Mouse (Mus musculus) liver, embryonic 14.5 days (tissue): ENCODE data around the gene Mcm9. TPM values are rescaled to one million over a fixed set of nuclear protein-coding genes. Genes with fewer than 3 reads are reported as not detected.

ENCODE experiments used
- ATAC-seq: fragments of 200-750 bp; cut with Nextera tagmentation; 2 replicates; pipeline ENCODE4 v1.8.0; 2017; ENCODE audit warnings: moderate number of reproducible peaks, mild to moderate bottlenecking, moderate library complexity; ENCODE audit not compliant: insufficient read depth
- DNase-seq, 3 experiments: peaks; one replicate each; pipeline ENCODE4 v3.0.0-alpha.2; 2012 to 2013; ENCODE audit warnings: low read depth in 3 of 3, low spot score in 3 of 3
- H3K27ac ChIP-seq: fragments of 300-500 bp; sonication (generic); 2 replicates; pipeline ENCODE4 v1.5.1; 2014; ENCODE audit warnings: moderate library complexity, mild to moderate bottlenecking, control low read depth, inconsistent platforms
- H3K27me3 ChIP-seq: fragments of 300-500 bp; sonication (generic); 2 replicates; pipeline ENCODE4 v1.6.1; 2014; ENCODE audit warnings: mild to moderate bottlenecking, low read length, moderate library complexity; ENCODE audit not compliant: control insufficient read depth, insufficient read depth
- H3K36me3 ChIP-seq: fragments of 300-500 bp; sonication (generic); replicated peaks from 2 replicates; pipeline ENCODE4 v1.6.1; 2014; ENCODE audit warnings: low read depth; ENCODE audit not compliant: control insufficient read depth, insufficient read depth
- H3K4me1 ChIP-seq, 2 experiments: fragments of 200-500 bp in 1 of 2; fragments of 300-500 bp in 1 of 2; sonication (generic) in 1 of 2; replicated peaks; 2 replicates each; pipeline ENCODE4 v1.6.1; 2012 to 2014; ENCODE audit warnings: antibody characterized with exemption in 1 of 2, inconsistent platforms in 1 of 2, low read length in 1 of 2; ENCODE audit not compliant: control insufficient read depth in 2 of 2, insufficient read depth in 2 of 2
- H3K4me2 ChIP-seq: fragments of 300-500 bp; sonication (generic); 2 replicates; pipeline ENCODE4 v1.6.1; 2014; ENCODE audit warnings: low read depth, mild to moderate bottlenecking, control low read depth, moderate library complexity
- H3K4me3 ChIP-seq, 2 experiments: fragments of 200-500 bp in 1 of 2; fragments of 300-500 bp in 1 of 2; sonication (generic) in 1 of 2; 2 replicates each; pipeline ENCODE4 v1.5.1; 2012 to 2014; ENCODE audit warnings: low read depth in 2 of 2, low read length in 2 of 2, mild to moderate bottlenecking in 2 of 2, control low read depth in 1 of 2, inconsistent platforms in 1 of 2, moderate library complexity in 1 of 2; ENCODE audit not compliant: insufficient read depth in 1 of 2
- H3K9ac ChIP-seq: fragments of 300-500 bp; sonication (generic); replicated peaks from 2 replicates; pipeline ENCODE4 v1.6.1; 2014; ENCODE audit warnings: mild to moderate bottlenecking, control low read depth, moderate library complexity
- H3K9me3 ChIP-seq: fragments of 300-500 bp; sonication (generic); 2 replicates; pipeline ENCODE4 v1.6.1; 2016; ENCODE audit warnings: low read length, mixed read lengths; ENCODE audit not compliant: control insufficient read depth
- CTCF ChIP-seq: IDR thresholded peaks from 2 replicates; pipeline ENCODE4 v1.5.1; 2016; ENCODE audit warnings: antibody characterized with exemption, low read depth, control low read depth
- EP300 ChIP-seq: IDR thresholded peaks from 2 replicates; pipeline ENCODE4 v1.6.1; 2016; ENCODE audit warnings: antibody characterized with exemption, low read depth
- WGBS: fragments of 180-500 bp; shearing (Covaris S2); extraction: QIAGEN DNeasy Blood & Tissue Kit; methylation state at CpG from one replicate; pipeline ENCODE4 v1.1.7; 2014; ENCODE audit not compliant: insufficient replicate concordance; 5-methylcytosine and 5-hydroxymethylcytosine counted together
- polyA plus RNA-seq, 2 experiments: library from polyadenylated mRNA; depleted of rRNA in 1 of 2; stranded (reverse) in 1 of 2; unstranded in 1 of 2; fragments of >200 nt; fragmentation: Nextera tagmentation in 1 of 2; extraction: Ambion mirVana in 1 of 2; gene quantifications; 2 replicates each; pipeline versions ENCODE4 v1.2.1 to v1.2.3; 2012 to 2014

The Mcm9 gene
- polyA plus RNA-seq, 2 experiments: 2.4 to 4.2 TPM

GRCm38 (mm10) chr10:53526350-53526749 lies 103.9 kb downstream of the Mcm9 start:
- 59% methylated on average over 2 of the region's 2 CpGs for WGBS
- Histone ChIP-seq H3K36me3 (no peaks in the 10 kb centered on the region), H3K9me3 (no peaks in the 10 kb centered on the region), H3K27me3 (no peaks in the 10 kb centered on the region), H3K4me3 (no peak overlapping the region), H3K9ac (no peak overlapping the region), H3K4me1 (no peaks in the 10 kb centered on the region), H3K27ac (no peak overlapping the region), H3K4me2 (no peak overlapping the region)
- TF ChIP-seq CTCF (no peak), EP300 (no peak)
- DNase-seq: no peak
- ATAC-seq: no peak

GRCm38 (mm10) chr10:53525265-53525976 lies 104.8 kb downstream of the Mcm9 start:
- Histone ChIP-seq H3K4me2 (no peak overlapping the region), H3K9me3 (no peaks in the 10 kb centered on the region), H3K4me1 (no peaks in the 10 kb centered on the region), H3K9ac (no peak overlapping the region), H3K36me3 (no peaks in the 10 kb centered on the region), H3K27ac (no peak overlapping the region), H3K27me3 (no peaks in the 10 kb centered on the region), H3K4me3 (no peak overlapping the region)
- ATAC-seq (no peak), DNase-seq (no peak)
- 38% methylated on average over 3 of the region's 3 CpGs for WGBS
- TF ChIP-seq CTCF (no peak), EP300 (no peak)

- Histone ChIP-seq H3K9ac (no peak overlapping the region), H3K27ac (no peak overlapping the region), H3K4me2 (no peak overlapping the region), H3K4me1 (no peaks in the 10 kb centered on the region), H3K9me3 (no peaks in the 10 kb centered on the region), H3K36me3 (no peaks in the 10 kb centered on the region), H3K4me3 (no peak overlapping the region), H3K27me3 (no peaks in the 10 kb centered on the region)
- no peak for TF ChIP-seq EP300
- no peak for TF ChIP-seq CTCF
- ATAC-seq: no peak
- 57% methylated on average over 14 of the region's 14 CpGs for WGBS
- DNase-seq: no peak
These were observed 110.9 kb downstream of the Mcm9 start for GRCm38 (mm10) chr10:53519068-53519954.

GRCm38 (mm10) chr10:53518599-53518913 lies 111.7 kb downstream of the Mcm9 start:
- H3K27ac ChIP-seq: no peak overlapping the region
- no peak for ATAC-seq
- H3K36me3 ChIP-seq: no peaks in the 10 kb centered on the region

More at GRCm38 (mm10) chr10:53518599-53518913, 111.7 kb downstream of the Mcm9 start:
- DNase-seq: no peak
- Histone ChIP-seq H3K9ac (no peak overlapping the region), H3K27me3 (no peaks in the 10 kb centered on the region), H3K4me2 (no peak overlapping the region), H3K4me3 (no peak overlapping the region), H3K4me1 (no peaks in the 10 kb centered on the region), H3K9me3 (no peaks in the 10 kb centered on the region)
- 70% methylated on average over 8 of the region's 8 CpGs for WGBS
- TF ChIP-seq EP300: no peak
- TF ChIP-seq CTCF: no peak
